Mouse (Mus musculus) hindbrain, embryonic 12.5 days (tissue): ENCODE data around the gene Pagr1a. TPM values are rescaled to one million over a fixed set of nuclear protein-coding genes. Genes with fewer than 3 reads are reported as not detected.

ENCODE experiments used
- ATAC-seq: fragments of 200-750 bp; cut with Nextera tagmentation; 2 replicates; pipeline ENCODE4 v1.8.0; 2017; ENCODE audit warnings: moderate TSS enrichment; ENCODE audit not compliant: low FRiP score
- H3K27ac ChIP-seq: fragments of 300-500 bp; sonication (generic); 2 replicates; pipeline ENCODE4 v1.5.1; 2016; ENCODE audit warnings: mild to moderate bottlenecking
- H3K27me3 ChIP-seq: fragments of 300-500 bp; sonication (generic); 2 replicates; pipeline ENCODE4 v1.6.1; 2016; ENCODE audit warnings: mild to moderate bottlenecking
- H3K36me3 ChIP-seq: fragments of 300-500 bp; sonication (generic); 2 replicates; pipeline ENCODE4 v1.6.1; 2016; ENCODE audit warnings: mild to moderate bottlenecking
- H3K4me1 ChIP-seq: fragments of 300-500 bp; sonication (generic); 2 replicates; pipeline ENCODE4 v1.6.1; 2016
- H3K4me2 ChIP-seq: fragments of 300-500 bp; sonication (generic); replicated peaks from 2 replicates; pipeline ENCODE4 v1.6.1; 2016; ENCODE audit warnings: mild to moderate bottlenecking
- H3K4me3 ChIP-seq: fragments of 300-500 bp; sonication (generic); 2 replicates; pipeline ENCODE4 v1.5.1; 2016; ENCODE audit warnings: mild to moderate bottlenecking
- H3K9ac ChIP-seq: fragments of 300-500 bp; sonication (generic); 2 replicates; pipeline ENCODE4 v1.6.1; 2016; ENCODE audit warnings: mild to moderate bottlenecking, moderate library complexity
- H3K9me3 ChIP-seq: fragments of 300-500 bp; sonication (generic); replicated peaks from 2 replicates; pipeline ENCODE4 v1.6.1; 2016; ENCODE audit warnings: mild to moderate bottlenecking
- WGBS: fragments of 180-500 bp; shearing (Covaris S2); methylation state at CpG from one replicate; pipeline ENCODE4 v1.1.7; 2016; 5-methylcytosine and 5-hydroxymethylcytosine counted together
- polyA plus RNA-seq: library from polyadenylated mRNA; unstranded; fragments of >200 nt; fragmentation: Nextera tagmentation; extraction: Ambion mirVana; gene quantifications from 2 replicates; pipeline ENCODE4 v1.2.1, GENCODE M21; 2016

Gene Pagr1a
- polyA plus RNA-seq, 1 experiment from 2014 or later: 51.6 TPM

- Histone ChIP-seq H3K9me3 (no peaks in the 10 kb centered on the region), H3K4me1 (peaks cover 80% of the 10 kb centered on the region), H3K4me3 (no peak overlapping the region), H3K27ac (peak overlapping the region; percentile 85; the same call in 1 of the 2 replicates), H3K9ac (0 out of 2 replicates have a peak overlapping the region, but pooled peaks have one; percentile 76), H3K27me3 (no peaks in the 10 kb centered on the region), H3K4me2 (no peak overlapping the region), H3K36me3 (peaks cover 37% of the 10 kb centered on the region)
- 82% methylated on average over 15 of the region's 15 CpGs for WGBS
- no peak for ATAC-seq
Observed at GRCm38 (mm10) chr7:127018416-127019305, 1.5 kb upstream of the Pagr1a start.

DNA sequence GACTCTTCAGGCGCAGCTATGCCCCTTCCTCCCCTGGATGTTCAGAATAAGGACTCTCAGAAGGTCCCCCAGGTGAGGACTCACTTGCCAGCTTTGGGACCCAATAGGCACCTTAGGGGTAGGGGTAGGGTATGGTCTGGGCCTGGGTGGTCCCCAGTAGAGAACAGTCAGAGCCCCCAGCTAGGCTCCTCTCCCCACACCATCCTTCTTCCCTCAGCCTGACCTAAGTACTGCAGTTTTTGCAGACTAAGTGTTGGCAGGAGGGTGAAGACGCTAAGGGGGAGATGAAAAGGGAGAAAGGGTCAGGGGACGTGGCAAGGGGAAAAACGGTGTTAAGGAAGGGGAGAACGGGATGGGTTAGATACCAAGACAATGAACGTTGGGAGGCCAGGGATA, 796 bp upstream of the Pagr1a start:
- no peak for ATAC-seq
- Histone ChIP-seq H3K9me3 (no peaks in the 10 kb centered on the region), H3K4me1 (peaks cover 75% of the 10 kb centered on the region), H3K4me3 (no peak overlapping the region), H3K27me3 (no peaks in the 10 kb centered on the region), H3K4me2 (no peak overlapping the region), H3K36me3 (peaks cover 37% of the 10 kb centered on the region), H3K9ac (peak overlapping the region; percentile 1; the same call in 1 of the 2 replicates), H3K27ac (peak overlapping the region; percentile 85; the same call in 1 of the 2 replicates)
- 51% methylated on average over 6 of the region's 6 CpGs for WGBS

GRCm38 (mm10) chr7:127016486-127016938, 640 bp downstream of the Pagr1a start:
- peak; percentile 61 for ATAC-seq
- H3K9ac ChIP-seq: peak overlapping the region; percentile 82
- peak overlapping the region; percentile 87 for H3K4me2 ChIP-seq
- peaks cover 38% of the 10 kb centered on the region for H3K36me3 ChIP-seq
- peaks cover 61% of the 10 kb centered on the region for H3K4me1 ChIP-seq
- H3K27me3 ChIP-seq: no peaks in the 10 kb centered on the region
- WGBS: under 1% methylated on average over 22 of the region's 22 CpGs
- peak overlapping the region; percentile 62 for H3K4me3 ChIP-seq
- peak overlapping the region; percentile 85 for H3K27ac ChIP-seq
- H3K9me3 ChIP-seq: no peaks in the 10 kb centered on the region

GRCm38 (mm10) chr7:127016481-127016485, 869 bp downstream of the Pagr1a start, which contains the start of gene Pagr1b:
Gene Pagr1b, minus strand, starts transcription at chr7:127016484.
- ATAC-seq: no peak
- Histone ChIP-seq H3K4me1 (peaks cover 59% of the 10 kb centered on the region), H3K27ac (peak within 1 kb of the TSS; percentile 85), H3K4me3 (peak within 1 kb of the TSS; percentile 62), H3K4me2 (peak within 1 kb of the TSS; percentile 87), H3K36me3 (peaks cover 38% of the 10 kb centered on the region), H3K9me3 (no peaks in the 10 kb centered on the region), H3K9ac (peak within 1 kb of the TSS; percentile 82), H3K27me3 (no peaks in the 10 kb centered on the region)

- peaks cover 56% of the 10 kb centered on the region for H3K4me1 ChIP-seq
Observed at GRCm38 (mm10) chr7:127016081-127016480, 1.1 kb downstream of the Pagr1a start.

GRCm38 (mm10) chr7:127014993-127015392, 2.2 kb downstream of the Pagr1a start:
- Histone ChIP-seq H3K4me2 (peak overlapping the region; percentile 87), H3K4me1 (peaks cover 46% of the 10 kb centered on the region), H3K27ac (no peak overlapping the region), H3K27me3 (no peaks in the 10 kb centered on the region), H3K4me3 (no peak overlapping the region), H3K36me3 (peaks cover 38% of the 10 kb centered on the region), H3K9ac (peak overlapping the region; percentile 43; the same call in 1 of the 2 replicates), H3K9me3 (no peaks in the 10 kb centered on the region)
- no peak for ATAC-seq
- WGBS: 96% methylated on average over 12 of the region's 12 CpGs

More at GRCm38 (mm10) chr7:127016081-127016480, 1.1 kb downstream of the Pagr1a start:
- Histone ChIP-seq H3K27ac (peak overlapping the region; percentile 85), H3K4me3 (peak overlapping the region; percentile 62), H3K36me3 (peaks cover 38% of the 10 kb centered on the region), H3K27me3 (no peaks in the 10 kb centered on the region), H3K9me3 (no peaks in the 10 kb centered on the region), H3K9ac (peak overlapping the region; percentile 82), H3K4me2 (peak overlapping the region; percentile 87)
- peak; percentile 7; the same call in 1 of the 2 replicates for ATAC-seq
- 2% methylated on average over 10 of the region's 10 CpGs for WGBS

- H3K27ac ChIP-seq: no peak within 1 kb of the TSS
- H3K36me3 ChIP-seq: peaks cover 38% of the 10 kb centered on the region
- H3K4me1 ChIP-seq: peaks cover 40% of the 10 kb centered on the region
- ATAC-seq: no peak
- H3K4me3 ChIP-seq: peak within 1 kb of the TSS; percentile 62
- H3K9me3 ChIP-seq: no peaks in the 10 kb centered on the region
- peak within 1 kb of the TSS; percentile 87 for H3K4me2 ChIP-seq
- H3K9ac ChIP-seq: peak within 1 kb of the TSS; percentile 47
- WGBS: 64% methylated on average over 11 of the region's 11 CpGs
- H3K27me3 ChIP-seq: no peaks in the 10 kb centered on the region
Observed at GRCm38 (mm10) chr7:127014320-127014719, 2.8 kb downstream of the Pagr1a start, which contains the start of gene Mvp. Gene Mvp, minus strand, starts transcription at chr7:127014621.

DNA sequence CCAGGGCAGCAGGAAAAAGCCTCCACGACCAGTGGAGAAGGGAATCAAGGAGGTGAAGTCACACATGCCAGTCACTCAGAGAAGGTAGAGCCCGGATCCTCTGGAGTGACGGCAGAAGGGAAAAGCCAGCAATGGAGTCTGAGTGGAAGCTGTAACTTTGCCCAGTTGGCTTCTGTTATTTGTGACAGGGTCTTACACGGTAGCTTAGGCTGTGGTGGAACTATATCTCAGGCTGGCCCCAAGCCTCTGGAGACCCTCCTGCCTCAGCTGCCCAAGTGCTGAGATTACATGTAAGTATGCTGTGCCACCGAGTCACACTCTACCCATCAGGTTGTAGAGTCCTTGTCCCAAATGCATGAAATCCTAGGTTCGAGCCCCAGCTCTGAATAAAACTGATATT, 3.8 kb downstream of the Pagr1a start:
- H3K36me3 ChIP-seq: peaks cover 38% of the 10 kb centered on the region
- peaks cover 36% of the 10 kb centered on the region for H3K4me1 ChIP-seq
- no peak overlapping the region for H3K27ac ChIP-seq
- no peak overlapping the region for H3K4me2 ChIP-seq
- no peak for ATAC-seq
- no peaks in the 10 kb centered on the region for H3K9me3 ChIP-seq
- no peak overlapping the region for H3K9ac ChIP-seq
- no peaks in the 10 kb centered on the region for H3K27me3 ChIP-seq
- 91% methylated on average over 6 of the region's 6 CpGs for WGBS
- no peak overlapping the region for H3K4me3 ChIP-seq

- Histone ChIP-seq H3K27me3 (no peaks in the 10 kb centered on the region), H3K4me3 (no peak overlapping the region), H3K9me3 (no peaks in the 10 kb centered on the region), H3K9ac (no peak overlapping the region), H3K4me2 (no peak overlapping the region), H3K36me3 (peaks cover 38% of the 10 kb centered on the region), H3K27ac (no peak overlapping the region), H3K4me1 (peaks cover 33% of the 10 kb centered on the region)
- no peak for ATAC-seq
- WGBS: 93% methylated on average over 10 of the region's 10 CpGs
Observed at GRCm38 (mm10) chr7:127012845-127013244, 4.3 kb downstream of the Pagr1a start.

DNA sequence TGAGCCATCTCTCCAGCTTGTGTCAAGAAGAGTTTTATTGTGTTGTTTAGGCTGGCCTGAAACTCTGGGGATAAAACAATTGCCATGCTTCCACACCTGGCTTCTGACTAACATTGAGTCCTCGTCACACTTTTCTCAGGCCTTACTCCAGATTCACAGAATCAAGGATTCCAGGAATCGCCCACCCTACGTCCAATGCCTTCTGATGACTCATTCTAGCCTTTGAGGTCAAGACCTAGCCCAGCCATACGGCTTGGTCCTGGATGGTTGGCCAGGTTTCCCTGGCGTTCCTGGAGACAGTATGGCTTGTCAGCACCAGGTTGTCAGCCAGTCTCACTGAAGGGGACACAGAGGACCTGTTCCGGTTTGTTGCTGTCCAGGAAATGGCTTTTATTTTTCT, 4.8 kb downstream of the Pagr1a start:
- H3K9me3 ChIP-seq: no peaks in the 10 kb centered on the region
- WGBS: 88% methylated on average over 6 of the region's 6 CpGs
- H3K4me3 ChIP-seq: no peak overlapping the region
- no peak overlapping the region for H3K9ac ChIP-seq
- H3K27me3 ChIP-seq: no peaks in the 10 kb centered on the region
- peaks cover 38% of the 10 kb centered on the region for H3K36me3 ChIP-seq
- H3K4me2 ChIP-seq: no peak overlapping the region
- no peak overlapping the region for H3K27ac ChIP-seq
- peaks cover 32% of the 10 kb centered on the region for H3K4me1 ChIP-seq
- ATAC-seq: no peak

DNA sequence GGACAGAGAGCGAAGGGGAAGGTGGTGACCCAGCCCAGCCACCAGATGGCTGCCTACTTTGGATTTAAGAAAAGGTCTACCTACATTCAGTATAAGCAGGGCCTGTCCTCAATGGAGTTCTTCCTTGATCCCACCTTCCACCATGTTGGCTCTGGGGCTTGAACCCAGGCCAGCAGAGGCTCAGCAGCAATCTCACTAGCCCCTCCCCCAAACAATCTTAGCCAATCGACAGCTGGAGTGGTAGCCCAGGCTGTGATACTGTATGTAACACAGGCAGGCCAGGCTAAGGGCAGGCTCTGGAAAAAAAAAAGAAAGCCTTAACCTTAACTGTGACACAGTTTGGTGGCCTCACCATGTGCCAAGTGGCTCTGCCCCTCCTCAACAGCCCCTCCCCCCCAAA, 5.4 kb downstream of the Pagr1a start:
- Histone ChIP-seq H3K9ac (no peak overlapping the region), H3K4me1 (peaks cover 32% of the 10 kb centered on the region), H3K36me3 (peaks cover 38% of the 10 kb centered on the region), H3K4me2 (no peak overlapping the region), H3K4me3 (no peak overlapping the region), H3K27ac (no peak overlapping the region; the same call in 1 of the 2 replicates), H3K9me3 (no peaks in the 10 kb centered on the region), H3K27me3 (no peaks in the 10 kb centered on the region)
- WGBS: 75% methylated on average over 2 of the region's 2 CpGs
- ATAC-seq: no peak

DNA sequence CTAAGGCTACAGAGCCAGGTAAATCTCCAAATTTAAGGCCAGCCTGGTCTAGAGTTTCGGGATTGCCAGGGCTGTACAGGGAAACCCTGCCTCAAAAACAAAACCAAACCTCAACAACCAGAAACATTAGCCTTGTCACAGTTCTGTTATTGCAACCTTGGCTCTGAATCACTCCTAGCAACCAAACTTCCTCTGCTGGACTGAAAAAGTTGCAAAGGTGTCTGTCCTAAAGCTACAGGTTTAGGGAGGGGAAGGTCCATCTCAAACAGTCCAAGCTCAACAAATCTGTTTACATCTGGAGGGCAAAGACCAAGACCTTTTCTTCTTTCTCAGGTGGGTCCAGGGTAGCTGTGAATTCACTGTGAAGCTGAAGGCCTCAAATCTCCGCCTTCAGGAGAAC, 6.1 kb downstream of the Pagr1a start:
- Histone ChIP-seq H3K4me3 (no peak overlapping the region), H3K36me3 (peaks cover 38% of the 10 kb centered on the region), H3K9ac (no peak overlapping the region), H3K9me3 (no peaks in the 10 kb centered on the region), H3K4me2 (no peak overlapping the region), H3K27me3 (no peaks in the 10 kb centered on the region), H3K4me1 (peaks cover 31% of the 10 kb centered on the region), H3K27ac (no peak overlapping the region)
- 96% methylated on average over 2 of the region's 2 CpGs for WGBS
- no peak for ATAC-seq
